Mouse (Mus musculus) left cerebral cortex, postnatal 10 days (tissue): ENCODE measurements around the gene Sprtn. TPM values are rescaled to one million over a fixed set of nuclear protein-coding genes. Genes with fewer than 3 reads are reported as not detected.

Source experiments
- DNase-seq, 2 experiments: peaks; one replicate each; pipeline ENCODE4 v3.0.0; 2021 to 2022; ENCODE audit warnings: low spot score in 2 of 2, mixed read lengths in 1 of 2; ENCODE audit errors: extremely low spot score in 1 of 2
- intact Hi-C: fragments of 180-260 bp; cut with DNase I; formaldehyde crosslinking; loops from one replicate; pipeline ENCODE4 v1.15.1; 2025
- total RNA-seq, 2 experiments: library from RNA; stranded (reverse); gene quantifications; 2 replicates each; pipeline ENCODE4 v1.2.3; 2021

The Sprtn gene
- total RNA-seq, 2 experiments from 2014 or later: 14.7 to 15.6 TPM

DNA sequence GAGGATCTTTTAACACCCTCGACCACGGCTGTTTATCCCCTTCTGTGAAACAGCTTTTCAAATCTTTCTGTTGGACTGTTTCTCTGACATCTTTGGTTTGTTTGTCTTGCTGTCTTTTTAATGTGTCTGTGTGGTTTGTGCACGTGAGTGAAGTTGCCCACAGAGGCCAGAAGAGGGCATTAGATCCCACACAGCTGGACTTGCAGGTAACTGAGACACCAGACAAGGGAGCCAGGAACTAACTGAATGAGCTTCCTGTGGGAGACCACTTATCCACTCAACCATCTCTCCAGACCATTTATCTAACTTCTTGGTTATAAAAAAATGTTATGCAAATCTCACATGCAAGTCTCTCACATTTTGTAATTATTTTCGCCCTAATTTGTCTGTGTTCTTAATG is 33.0 kb downstream of the Sprtn start:
- intact Hi-C loops: no loop called here
- DNase-seq: no peak

DNA sequence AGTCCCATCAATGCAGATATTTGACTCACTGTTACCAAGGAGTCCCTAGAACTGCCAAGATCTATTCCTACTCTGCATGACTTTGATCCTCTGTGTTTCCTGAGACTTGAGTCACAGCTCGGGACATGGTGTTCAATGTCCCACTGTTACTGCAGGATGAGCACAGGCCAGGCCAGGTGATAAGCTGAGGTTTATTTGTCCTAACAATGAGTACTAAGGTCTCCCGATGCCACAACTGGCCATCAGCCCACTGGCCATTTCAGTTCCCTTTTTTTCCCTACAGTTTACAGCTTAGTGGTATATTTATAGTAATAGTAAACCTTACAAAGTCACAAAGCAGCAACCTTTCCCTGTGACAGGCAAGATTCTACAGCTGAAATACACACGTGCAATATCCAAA is 34.7 kb downstream of the Sprtn start:
- intact Hi-C loops: no loop called here
- no peak for DNase-seq

GRCm38 (mm10) chr8:124935116-124935515 is 37.4 kb downstream of the Sprtn start:
- intact Hi-C loops: no loop called here
- DNase-seq: no peak

- intact Hi-C loops: no loop called here
- no peak for DNase-seq
Measured at GRCm38 (mm10) chr8:124936699-124937098, 39.0 kb downstream of the Sprtn start.

DNA sequence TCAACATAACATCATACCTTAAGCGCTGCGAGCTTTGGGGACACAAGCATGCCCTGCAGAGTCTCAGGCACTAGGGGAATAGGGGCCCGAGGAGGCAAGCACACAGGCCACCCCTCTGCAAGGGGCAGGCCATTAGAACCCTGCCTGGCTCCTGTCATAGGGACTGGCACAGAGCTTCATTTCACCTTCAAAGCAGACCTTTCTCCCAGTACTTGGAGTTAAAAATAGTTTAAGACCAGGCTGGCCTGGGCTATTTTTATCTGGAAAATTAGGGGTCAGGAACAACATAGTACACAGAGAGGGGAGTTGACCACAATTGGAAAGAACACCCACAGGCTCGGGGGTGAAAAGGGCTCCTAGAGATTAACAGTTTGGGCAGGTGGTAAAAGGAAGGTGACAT is 39.6 kb downstream of the Sprtn start:
- DNase-seq: no peak
- intact Hi-C loops: no loop called here

- DNase-seq: no peak
- intact Hi-C loops: no loop called here
Measured at GRCm38 (mm10) chr8:124943801-124944200, 46.1 kb downstream of the Sprtn start.

- no peak for DNase-seq
- intact Hi-C loops: no loop called here
Measured at GRCm38 (mm10) chr8:124944406-124944805, 46.7 kb downstream of the Sprtn start.

DNA sequence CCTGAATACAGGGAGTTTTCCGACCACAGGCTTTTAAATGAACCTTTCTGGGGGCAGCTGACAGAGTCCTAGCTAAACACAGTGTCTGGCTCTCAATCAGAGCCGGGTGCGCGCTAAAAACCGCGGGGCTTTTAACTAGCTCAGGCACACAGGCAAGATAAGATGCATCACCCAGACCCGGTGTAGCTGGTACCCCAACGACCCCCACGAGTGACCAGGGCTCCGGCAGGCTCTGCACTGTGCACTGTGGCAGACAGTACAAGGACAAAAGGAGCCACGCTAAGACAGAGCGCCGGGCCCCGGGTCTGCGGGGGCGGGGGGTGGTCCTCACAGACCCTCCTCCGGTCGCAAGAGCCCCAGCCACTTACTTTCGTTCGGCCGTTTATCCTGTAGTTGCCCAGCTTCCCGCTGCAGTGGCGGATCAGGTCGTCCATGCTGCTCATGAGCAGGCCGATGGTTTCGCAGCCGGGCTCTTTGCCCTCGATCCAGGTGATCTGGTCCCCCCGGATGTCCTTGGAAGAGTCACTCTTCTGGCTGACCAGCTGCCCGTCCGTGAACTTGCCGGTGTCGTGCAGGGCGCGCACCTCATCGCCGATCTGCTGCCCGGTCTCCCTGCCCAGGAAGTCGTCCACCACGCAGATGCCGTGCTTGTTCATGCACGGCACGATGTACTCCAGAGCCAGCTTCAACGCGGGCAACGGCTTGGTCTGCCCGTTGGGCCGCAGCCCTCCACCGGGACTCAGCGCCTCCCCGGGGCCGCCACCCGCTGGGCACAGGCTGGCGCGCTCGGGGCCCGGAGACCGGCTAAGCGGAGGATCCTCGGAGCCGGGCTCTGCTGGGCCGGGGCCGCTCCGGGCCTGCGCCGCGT is 50.4 kb downstream of the Sprtn start:
- peak in 1 of 2 experiments; percentile 67 for DNase-seq
- intact Hi-C loops: loop anchor here (2.0 to 5.0 kb wide), 3 partner anchors 51 to 84 kb away; partner anchors contain the start of genes Exoc8, Sprtn and Tsnax

GRCm38 (mm10) chr8:124948733-124949111 is 51.0 kb downstream of the Sprtn start:
- DNase-seq: peak in 1 of 2 experiments; percentile 59
- intact Hi-C loops: loop anchor here (5.0 kb wide), 2 partner anchors 51 to 84 kb away; partner anchors contain the start of genes Exoc8 and Sprtn

DNA sequence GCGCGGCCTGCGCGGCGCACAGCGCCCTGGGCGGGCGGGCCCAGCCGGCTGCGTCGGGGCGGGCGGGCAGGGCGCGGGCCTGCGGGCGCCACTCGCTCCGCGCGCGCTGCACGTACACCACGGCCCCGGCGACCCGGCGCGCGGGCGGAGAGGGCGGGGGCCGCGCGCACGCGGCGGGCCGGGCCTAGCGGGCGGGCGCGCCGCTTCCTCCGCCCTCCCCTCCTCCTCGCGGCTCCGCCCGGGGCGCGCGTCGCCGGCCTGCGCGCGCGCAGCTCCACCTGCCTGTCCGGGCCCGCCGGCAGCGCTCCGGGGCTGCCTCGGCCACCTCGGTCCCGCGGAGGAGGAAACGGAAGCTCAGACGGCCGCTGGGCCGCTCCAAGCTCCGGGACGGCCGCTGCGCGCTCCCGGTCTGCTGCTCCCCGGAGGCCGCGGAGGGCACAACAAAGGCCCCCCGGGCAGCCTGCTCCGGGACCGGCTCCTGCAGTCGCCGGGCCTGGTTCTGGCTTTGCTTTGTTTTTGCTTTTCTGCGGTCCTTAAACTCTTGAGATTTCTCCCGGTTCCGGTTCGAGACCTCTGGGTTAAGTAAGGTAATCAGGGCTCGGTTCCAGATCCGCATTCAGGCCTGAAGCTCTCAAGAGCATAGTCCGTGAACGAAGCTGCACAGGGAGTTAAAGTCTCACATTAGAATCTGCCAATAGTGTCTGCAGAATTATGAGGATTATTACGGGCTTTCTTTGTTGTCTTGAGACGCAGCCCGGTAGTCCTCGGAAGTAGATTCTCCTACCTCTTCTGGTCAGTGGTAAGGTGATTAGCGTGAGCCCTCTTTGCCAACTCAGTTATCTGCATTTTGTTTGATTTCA is 51.8 kb downstream of the Sprtn start, which contains the start of gene Egln1:
Gene Egln1 (minus strand): TSS at position 116 of the 860 bp plus-strand sequence.
- intact Hi-C loops: loop anchor here (5.0 kb wide), 2 partner anchors 52 to 83 kb away; partner anchors contain the start of genes Exoc8 and Sprtn
- DNase-seq: peak in 1 of 2 experiments; percentile 90

DNA sequence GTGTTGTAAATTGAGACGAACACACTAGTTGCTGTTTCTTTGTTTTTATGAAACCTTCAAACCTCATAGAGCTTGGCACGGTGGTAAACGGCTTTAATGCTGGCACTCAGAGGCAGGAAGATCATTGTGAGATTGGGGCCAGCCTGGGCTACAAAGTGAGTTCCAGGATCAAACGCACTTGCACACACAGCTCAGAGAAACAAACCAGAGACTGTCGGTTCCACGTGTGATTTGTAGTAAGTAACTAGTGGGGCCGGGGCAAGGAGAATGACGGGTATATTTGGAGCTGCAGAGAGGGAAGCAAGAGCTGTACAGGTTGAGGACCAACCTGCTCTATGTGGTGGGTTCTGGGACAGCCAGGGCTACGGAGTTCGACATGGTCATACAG is 52.4 kb downstream of the Sprtn start:
- intact Hi-C loops: no loop called here
- DNase-seq: no peak

DNA sequence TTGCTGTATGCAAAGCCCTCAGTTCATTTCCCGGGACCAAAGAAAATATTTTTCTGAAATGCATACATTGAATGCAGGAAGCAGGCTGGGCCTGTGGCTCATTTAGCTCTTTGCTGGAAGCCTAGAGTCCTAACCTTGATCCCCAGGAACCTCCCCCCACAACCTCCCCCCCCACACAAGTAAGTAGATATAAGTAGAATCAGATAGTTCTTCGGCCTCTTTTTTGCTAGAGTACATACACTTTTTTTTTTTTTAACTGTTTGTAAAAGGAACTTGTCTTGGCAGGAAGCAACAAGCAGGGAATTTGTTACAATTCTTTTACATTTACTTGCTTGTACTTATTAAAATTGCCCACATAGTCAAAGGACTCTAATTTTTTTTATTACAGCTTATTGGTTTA is 53.2 kb downstream of the Sprtn start:
- intact Hi-C loops: no loop called here
- DNase-seq: no peak

- intact Hi-C loops: no loop called here
- peak in 1 of 2 experiments; percentile 72 for DNase-seq
Measured at GRCm38 (mm10) chr8:124953188-124953587, 55.5 kb downstream of the Sprtn start.

DNA sequence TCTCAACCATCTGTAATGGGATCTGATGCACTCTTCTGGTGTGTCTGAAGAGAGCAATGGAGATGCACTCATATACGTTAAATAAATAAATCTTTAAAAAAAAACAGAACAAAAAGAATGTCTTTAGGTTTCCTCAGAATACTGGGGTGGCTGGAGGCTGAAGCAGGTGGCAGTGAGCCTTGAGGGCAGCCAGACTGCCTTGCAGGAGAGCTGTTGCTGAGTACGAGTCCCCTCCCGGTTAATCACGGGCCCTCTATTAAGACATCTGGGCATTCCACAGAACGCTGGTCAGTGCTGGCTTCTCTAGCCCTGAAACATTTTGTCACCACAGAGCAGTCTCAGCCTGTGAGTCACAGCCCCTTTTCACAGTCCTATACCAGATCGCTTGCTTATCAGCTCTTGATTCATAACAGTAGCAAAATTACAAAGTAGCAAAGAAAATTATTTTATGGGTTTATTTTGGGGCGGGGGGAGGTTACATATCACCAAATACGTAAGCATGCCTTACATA is 56.9 kb downstream of the Sprtn start:
- DNase-seq: no peak
- intact Hi-C loops: no loop called here

Other genes starting within 250 kb of the Sprtn start
- gene 2310022B05Rik, start 234.5 kb upstream of the Sprtn start, total RNA-seq: 10 to 100 TPM; 55.2 to 64.5 TPM
- 10 to 100 TPM; 57.8 to 58.7 TPM for gene Ttc13, start 175.9 kb upstream of the Sprtn start, total RNA-seq
- 10 to 100 TPM; 14.7 to 18.8 TPM for gene Arv1, start 175.7 kb upstream of the Sprtn start, total RNA-seq
- not detected for gene Fam89a, start 146.1 kb upstream of the Sprtn start, total RNA-seq
- 10 to 100 TPM; 30.6 to 39.3 TPM for gene Trim67, start 104.8 kb upstream of the Sprtn start, total RNA-seq
- gene Gnpat, start 34.9 kb upstream of the Sprtn start, total RNA-seq: 10 to 100 TPM; 56.6 to 61.4 TPM
- gene 2810004N23Rik, start 34.8 kb upstream of the Sprtn start, total RNA-seq: 10 to 100 TPM; 21.3 to 21.9 TPM
- gene Exoc8, start 181 bp upstream of the Sprtn start, total RNA-seq: 10 to 100 TPM; 35.7 to 37.0 TPM
- gene Egln1, start 51.4 kb downstream of the Sprtn start, total RNA-seq: 10 to 100 TPM; 59.9 to 61.1 TPM
- gene Tsnax, start 115.1 kb downstream of the Sprtn start, total RNA-seq: 10 to 100 TPM; 79.3 to 84.7 TPM
- gene Disc1, start 156.3 kb downstream of the Sprtn start, total RNA-seq: 1 to 10 TPM; 1.9 to 3.1 TPM